Mouse (Mus musculus) urinary bladder, adult 2 months (tissue): ENCODE measurements around the gene Olfr132. TPM values are rescaled to one million over a fixed set of nuclear protein-coding genes. Genes with fewer than 3 reads are reported as not detected.
"Not testable (repeated sequence)": the region's sequence is repeated elsewhere in the genome, so short reads cannot be mapped to it uniquely, and the experiment has no call there.

Experiments
- DNase-seq: peaks from one replicate; pipeline ENCODE4 v3.0.0; 2022; ENCODE audit warnings: low spot score
- polyA plus RNA-seq: library from polyadenylated mRNA; depleted of rRNA; stranded (reverse); fragments of >200 nt; gene quantifications from 2 replicates; pipeline ENCODE4 v1.2.3, GENCODE M21; 2012; rRNA removed

Gene Olfr132
- not detected in 2 replicates for polyA plus RNA-seq

DNA sequence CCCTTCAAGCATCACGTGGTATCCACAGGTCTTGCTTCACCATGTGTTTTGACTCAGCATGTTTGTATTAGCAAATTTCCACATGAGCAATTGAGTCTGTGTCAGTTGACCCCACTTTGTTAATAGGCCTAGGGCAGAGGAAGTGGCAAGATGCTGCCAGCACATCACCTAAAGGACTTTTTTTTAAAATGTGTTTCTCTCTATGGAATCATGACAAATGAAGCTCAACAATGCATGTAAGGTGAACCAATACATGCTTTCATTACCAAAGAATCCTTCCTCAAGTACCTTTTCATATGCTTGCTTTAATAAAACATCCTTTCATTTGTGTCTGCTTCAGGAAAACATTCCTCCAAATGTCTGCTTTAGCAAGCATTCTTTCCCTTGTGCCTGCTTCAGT is at the start of gene Olfr132:
Gene Olfr132, minus strand, starts transcription at position 101 of the 400 bp plus-strand sequence.
- no peak for DNase-seq

DNA sequence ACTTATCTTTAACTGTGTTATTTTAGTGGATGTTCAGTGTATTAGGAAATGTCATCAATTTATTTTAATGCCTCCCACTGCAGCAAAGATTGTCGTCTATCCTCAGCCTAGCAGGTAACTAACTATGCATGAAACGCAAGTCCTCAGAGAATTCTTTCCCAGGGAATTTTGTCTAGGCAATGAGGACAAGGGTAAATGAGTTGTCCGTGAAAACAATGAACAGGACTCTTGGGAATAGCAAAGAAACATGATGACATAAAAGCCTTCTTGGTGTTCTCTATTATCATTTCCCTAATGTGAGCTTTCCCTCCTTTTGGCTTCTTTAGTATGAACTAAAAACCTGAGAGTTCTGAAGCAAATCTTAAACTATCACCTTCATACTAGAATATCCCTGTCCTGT is 36.8 kb upstream of the Olfr132 start, which contains the start of gene Olfr134:
Gene Olfr134, plus strand, starts transcription at position 301 of the 400 bp plus-strand sequence.
- DNase-seq: no peak

DNA sequence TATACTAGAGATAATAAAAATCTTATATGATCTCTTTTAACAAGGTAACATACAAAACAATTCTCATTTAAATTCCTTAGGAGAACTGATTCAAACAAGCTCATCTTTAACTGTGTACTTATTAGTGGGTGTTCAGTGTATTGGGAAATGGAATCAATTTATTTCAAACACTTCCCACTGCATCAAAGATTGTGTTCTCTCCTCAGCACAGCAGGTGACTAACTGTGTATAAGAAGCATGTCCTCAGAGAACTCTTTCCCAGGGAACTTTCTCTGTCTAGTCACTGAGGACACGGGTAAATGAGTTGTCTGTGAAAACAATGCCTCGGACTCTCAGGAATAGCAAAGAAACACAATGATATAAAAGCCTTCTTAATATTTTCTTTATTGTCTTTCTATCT is 10.7 kb upstream of the Olfr132 start, which contains the start of gene Olfr133:
Gene Olfr133, plus strand, starts transcription at position 301 of the 400 bp plus-strand sequence.
- DNase-seq: no peak

DNA sequence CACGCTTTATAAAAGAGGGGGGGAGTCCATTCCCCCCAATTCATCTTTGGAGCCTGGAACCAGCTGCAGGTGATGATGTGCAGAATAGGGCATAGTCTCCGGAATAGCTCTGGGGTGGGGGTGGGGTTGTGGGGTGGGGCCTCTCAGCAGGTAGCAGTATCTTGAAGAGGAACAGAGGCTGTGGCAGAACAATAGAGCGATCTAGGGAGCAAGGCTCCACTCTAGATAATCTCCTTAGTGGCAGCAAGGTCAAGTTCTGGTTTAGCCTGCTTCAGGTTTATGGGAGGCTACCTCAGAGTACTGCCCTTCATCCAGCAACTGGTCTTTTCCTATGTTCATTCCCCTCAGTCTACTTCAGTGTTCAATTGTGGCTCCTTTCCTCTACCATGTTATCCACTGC is 9.0 kb downstream of the Olfr132 start:
- not testable (repeated sequence) for DNase-seq

DNA sequence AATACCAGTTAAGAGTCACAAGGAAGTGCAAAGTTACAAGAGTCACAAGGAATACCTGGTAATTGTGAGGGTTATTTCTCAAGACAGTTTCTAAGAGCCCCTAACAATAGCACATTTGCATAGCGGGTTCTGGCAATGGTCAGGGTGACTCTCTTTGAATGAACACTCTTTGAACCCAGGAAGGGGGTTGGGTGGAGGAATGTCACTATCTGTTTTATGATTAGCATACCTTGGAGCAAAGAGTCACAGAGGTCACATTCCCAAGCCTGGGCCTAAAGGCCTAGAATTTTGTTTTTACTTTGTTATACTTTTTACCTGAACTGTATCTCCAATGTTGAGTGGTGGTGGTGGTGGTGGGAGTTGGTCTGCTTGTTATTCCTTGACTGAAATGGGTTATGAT is 10.1 kb downstream of the Olfr132 start:
- DNase-seq: not testable (repeated sequence)

DNA sequence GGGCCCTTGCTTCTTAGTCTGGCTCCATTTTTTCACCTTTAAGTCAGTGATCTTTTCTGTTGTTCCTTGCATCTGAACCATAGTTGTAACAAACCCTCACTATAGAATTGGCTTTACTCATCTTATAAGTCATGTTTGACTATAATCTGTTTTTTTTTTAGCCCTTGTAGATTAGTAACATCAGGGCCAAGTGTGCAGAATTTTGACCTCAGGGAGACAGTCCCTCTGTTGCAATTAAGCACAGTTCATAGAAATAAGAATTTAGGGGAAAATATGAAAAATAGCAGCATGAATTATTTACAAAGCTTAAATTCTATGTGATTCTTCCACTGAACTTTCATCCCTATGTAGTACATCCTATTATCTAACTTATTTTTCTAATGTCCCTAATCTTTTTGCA is 45.7 kb downstream of the Olfr132 start, which contains the start of gene Olfr131:
Gene Olfr131, minus strand, starts transcription at position 101 of the 400 bp plus-strand sequence.
- DNase-seq: no peak

DNA sequence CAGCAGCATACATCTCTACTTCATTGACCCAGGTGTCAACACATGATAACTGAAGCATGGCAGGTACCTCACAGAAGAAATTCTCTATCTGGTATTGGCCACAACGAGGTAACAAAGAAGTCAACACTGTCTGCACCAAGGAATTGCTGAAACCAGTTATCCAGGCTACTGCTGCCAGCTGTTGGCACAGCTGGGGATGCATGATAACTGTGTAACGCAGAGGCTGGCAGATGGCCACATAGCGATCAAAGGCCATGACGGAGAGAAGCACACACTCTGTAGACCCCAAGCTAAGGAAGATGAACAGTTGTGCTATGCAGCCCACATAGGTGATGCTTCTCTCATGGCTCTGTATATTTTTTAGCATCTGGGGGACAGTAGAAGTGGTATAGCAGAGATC is 52.0 kb downstream of the Olfr132 start:
- DNase-seq: no peak

Other genes starting within 250 kb of the Olfr132 start
- not detected in 2 replicates for gene Olfr127, start 234.1 kb downstream of the Olfr132 start, polyA plus RNA-seq
- not detected in 2 replicates for gene Olfr128, start 214.0 kb downstream of the Olfr132 start, polyA plus RNA-seq
- not detected in 2 replicates for gene Olfr761, start 181.4 kb downstream of the Olfr132 start, polyA plus RNA-seq
- gene Olfr129, start 74.4 kb downstream of the Olfr132 start, polyA plus RNA-seq: not detected in 2 replicates
- gene Olfr130, start 70.6 kb downstream of the Olfr132 start, polyA plus RNA-seq: not detected in 2 replicates
- not detected in 2 replicates for gene Olfr131, start 45.8 kb downstream of the Olfr132 start, polyA plus RNA-seq
- not detected in 2 replicates for gene Olfr133, start 10.8 kb upstream of the Olfr132 start, polyA plus RNA-seq
- gene Olfr134, start 36.9 kb upstream of the Olfr132 start, polyA plus RNA-seq: not detected in 2 replicates
- not detected in 2 replicates for gene Olfr135, start 69.8 kb upstream of the Olfr132 start, polyA plus RNA-seq
- not detected in 2 replicates for gene Olfr138, start 126.5 kb upstream of the Olfr132 start, polyA plus RNA-seq
- not detected in 2 replicates for gene Olfr137, start 173.0 kb upstream of the Olfr132 start, polyA plus RNA-seq
- not detected in 2 replicates for gene Olfr136, start 195.3 kb upstream of the Olfr132 start, polyA plus RNA-seq